Mouse (Mus musculus) hindbrain, embryonic 10.5 days (tissue): ENCODE measurements around the gene Rab20. TPM values are rescaled to one million over a fixed set of nuclear protein-coding genes. Genes with fewer than 3 reads are reported as not detected.
A peak's percentile ranks its signal among the peaks of the same experiment; 100 is the strongest.
"Not testable (repeated sequence)": the region's sequence is repeated elsewhere in the genome, so short reads cannot be mapped to it uniquely, and the experiment has no call there.

Source experiments
- DNase-seq: peaks from one replicate; pipeline ENCODE4 v3.0.0-alpha.2; 2017; ENCODE audit warnings: low spot score
- H3K27ac ChIP-seq: fragments of 300-500 bp; sonication (generic); 2 replicates; pipeline ENCODE4 v1.5.1; 2016; ENCODE audit warnings: mild to moderate bottlenecking, moderate library complexity
- H3K27me3 ChIP-seq: fragments of 300-500 bp; sonication (generic); 2 replicates; pipeline ENCODE4 v1.6.1; 2016; ENCODE audit warnings: mild to moderate bottlenecking; ENCODE audit not compliant: poor library complexity, insufficient read depth, severe bottlenecking
- H3K36me3 ChIP-seq: fragments of 300-500 bp; sonication (generic); 2 replicates; pipeline ENCODE4 v1.6.1; 2016; ENCODE audit warnings: mild to moderate bottlenecking, moderate library complexity
- H3K4me1 ChIP-seq: fragments of 300-500 bp; sonication (generic); replicated peaks from 2 replicates; pipeline ENCODE4 v1.6.1; 2016; ENCODE audit warnings: mild to moderate bottlenecking
- H3K4me3 ChIP-seq: fragments of 300-500 bp; sonication (generic); 2 replicates; pipeline ENCODE4 v1.5.1; 2016; ENCODE audit warnings: mild to moderate bottlenecking, moderate library complexity
- H3K9me3 ChIP-seq: fragments of 300-500 bp; sonication (generic); 2 replicates; pipeline ENCODE4 v1.6.1; 2016; ENCODE audit warnings: mild to moderate bottlenecking, moderate library complexity
- WGBS: fragments of 180-500 bp; shearing (Covaris S2); methylation state at CpG from one replicate; pipeline ENCODE4 v1.1.7; 2016; 5-methylcytosine and 5-hydroxymethylcytosine counted together
- polyA plus RNA-seq: library from polyadenylated mRNA; unstranded; fragments of >200 nt; fragmentation: Nextera tagmentation; extraction: Ambion mirVana; gene quantifications from 2 replicates; pipeline ENCODE4 v1.2.1, GENCODE M21; 2016

The Rab20 gene
- polyA plus RNA-seq, 1 experiment from 2014 or later: 1.0 TPM

- peaks cover 34% of the 10 kb centered on the region for H3K36me3 ChIP-seq
- DNase-seq: no peak
- H3K27me3 ChIP-seq: no peaks in the 10 kb centered on the region
- no peaks in the 10 kb centered on the region for H3K9me3 ChIP-seq
- H3K27ac ChIP-seq: no peak overlapping the region
- 88% methylated on average over 4 of the region's 4 CpGs for WGBS
- 0 out of 2 replicates have a peak overlapping the region, but pooled peaks have one; percentile 98 for H3K4me3 ChIP-seq
- peaks cover 24% of the 10 kb centered on the region for H3K4me1 ChIP-seq
Measured at GRCm38 (mm10) chr8:11498786-11499485, 20.4 kb upstream of the Rab20 start.

GRCm38 (mm10) chr8:11498281-11498680 is 19.8 kb upstream of the Rab20 start:
- Histone ChIP-seq H3K4me3 (peak overlapping the region; percentile 98), H3K4me1 (peaks cover 24% of the 10 kb centered on the region), H3K27me3 (no peaks in the 10 kb centered on the region), H3K9me3 (no peaks in the 10 kb centered on the region), H3K27ac (no peak overlapping the region), H3K36me3 (peaks cover 28% of the 10 kb centered on the region)
- WGBS: 77% methylated on average over 12 of the region's 12 CpGs
- no peak for DNase-seq

GRCm38 (mm10) chr8:11497017-11497990 is 18.8 kb upstream of the Rab20 start, which contains the start of gene Naxd:
TSS of gene Naxd (plus strand) at chr8:11497506.
- no peaks in the 10 kb centered on the region for H3K9me3 ChIP-seq
- peaks cover 24% of the 10 kb centered on the region for H3K4me1 ChIP-seq
- WGBS: 4% methylated on average over 73 of the region's 73 CpGs
- H3K4me3 ChIP-seq: peak within 1 kb of the TSS; percentile 98
- peak within 1 kb of the TSS; percentile 95 for H3K27ac ChIP-seq
- peaks cover 18% of the 10 kb centered on the region for H3K36me3 ChIP-seq
- H3K27me3 ChIP-seq: no peaks in the 10 kb centered on the region
- DNase-seq: peak; percentile 93

GRCm38 (mm10) chr8:11492340-11492739 is 13.8 kb upstream of the Rab20 start:
- not testable (repeated sequence) for H3K36me3 ChIP-seq, H3K4me1 ChIP-seq, H3K9me3 ChIP-seq, H3K27ac ChIP-seq, DNase-seq, H3K4me3 ChIP-seq
- peaks cover 22% of the 10 kb centered on the region for H3K27me3 ChIP-seq
- 88% methylated on average over 2 of the region's 2 CpGs for WGBS

GRCm38 (mm10) chr8:11487229-11487628 is 8.7 kb upstream of the Rab20 start:
- H3K4me3 ChIP-seq: no peak overlapping the region
- H3K9me3 ChIP-seq: no peaks in the 10 kb centered on the region
- H3K27me3 ChIP-seq: peaks cover 44% of the 10 kb centered on the region
- no peak overlapping the region for H3K27ac ChIP-seq
- no peaks in the 10 kb centered on the region for H3K36me3 ChIP-seq
- 81% methylated on average over 4 of the region's 4 CpGs for WGBS
- DNase-seq: no peak
- no peaks in the 10 kb centered on the region for H3K4me1 ChIP-seq

GRCm38 (mm10) chr8:11486142-11486541 is 7.6 kb upstream of the Rab20 start:
- WGBS: 31% methylated on average over 7 of the region's 7 CpGs
- no peaks in the 10 kb centered on the region for H3K9me3 ChIP-seq
- H3K4me3 ChIP-seq: no peak overlapping the region
- peaks cover 49% of the 10 kb centered on the region for H3K27me3 ChIP-seq
- H3K27ac ChIP-seq: no peak overlapping the region
- H3K36me3 ChIP-seq: no peaks in the 10 kb centered on the region
- DNase-seq: peak; percentile 75
- H3K4me1 ChIP-seq: peaks cover 6% of the 10 kb centered on the region

GRCm38 (mm10) chr8:11482537-11482936 is 4.0 kb upstream of the Rab20 start:
- 70% methylated on average over 3 of the region's 3 CpGs for WGBS
- H3K27me3 ChIP-seq: peaks cover 67% of the 10 kb centered on the region
- no peaks in the 10 kb centered on the region for H3K36me3 ChIP-seq
- no peak for DNase-seq
- H3K4me3 ChIP-seq: no peak overlapping the region
- H3K9me3 ChIP-seq: no peaks in the 10 kb centered on the region
- H3K27ac ChIP-seq: no peak overlapping the region
- peaks cover 32% of the 10 kb centered on the region for H3K4me1 ChIP-seq

GRCm38 (mm10) chr8:11481876-11482275 is 3.4 kb upstream of the Rab20 start:
- no peaks in the 10 kb centered on the region for H3K9me3 ChIP-seq
- no peak overlapping the region for H3K27ac ChIP-seq
- no peak for DNase-seq
- H3K4me1 ChIP-seq: peaks cover 37% of the 10 kb centered on the region
- H3K36me3 ChIP-seq: no peaks in the 10 kb centered on the region
- WGBS: 53% methylated on average over 3 of the region's 3 CpGs
- peaks cover 71% of the 10 kb centered on the region for H3K27me3 ChIP-seq
- H3K4me3 ChIP-seq: no peak overlapping the region

GRCm38 (mm10) chr8:11479591-11479990 is 1.1 kb upstream of the Rab20 start:
- Histone ChIP-seq H3K9me3 (no peaks in the 10 kb centered on the region), H3K27me3 (peaks cover 88% of the 10 kb centered on the region), H3K4me3 (peak overlapping the region; percentile 58; the same call in 1 of the 2 replicates), H3K4me1 (peaks cover 55% of the 10 kb centered on the region), H3K36me3 (no peaks in the 10 kb centered on the region), H3K27ac (no peak overlapping the region)
- peak; percentile 20 for DNase-seq
- 4% methylated on average over 14 of the region's 14 CpGs for WGBS

GRCm38 (mm10) chr8:11478807-11479527 is 457 bp upstream of the Rab20 start:
- H3K36me3 ChIP-seq: no peaks in the 10 kb centered on the region
- peak; percentile 35 for DNase-seq
- no peak overlapping the region for H3K27ac ChIP-seq
- no peaks in the 10 kb centered on the region for H3K9me3 ChIP-seq
- peak overlapping the region; percentile 58 for H3K4me3 ChIP-seq
- H3K27me3 ChIP-seq: peaks cover 94% of the 10 kb centered on the region
- peaks cover 55% of the 10 kb centered on the region for H3K4me1 ChIP-seq
- WGBS: 2% methylated on average over 23 of the region's 23 CpGs

- Histone ChIP-seq H3K36me3 (no peaks in the 10 kb centered on the region), H3K4me1 (peaks cover 69% of the 10 kb centered on the region), H3K27ac (no peak overlapping the region), H3K4me3 (peak overlapping the region; percentile 39), H3K27me3 (peaks cover 98% of the 10 kb centered on the region), H3K9me3 (no peaks in the 10 kb centered on the region)
- 3% methylated on average over 9 of the region's 9 CpGs for WGBS
- no peak for DNase-seq
Measured at GRCm38 (mm10) chr8:11477178-11477553, 1.3 kb downstream of the Rab20 start.

GRCm38 (mm10) chr8:11476338-11477177 is 2.0 kb downstream of the Rab20 start:
- Histone ChIP-seq H3K27ac (peak overlapping the region; percentile 16; the same call in 1 of the 2 replicates), H3K4me3 (peak overlapping the region; percentile 39), H3K4me1 (peaks cover 65% of the 10 kb centered on the region)

More at GRCm38 (mm10) chr8:11476338-11477177, 2.0 kb downstream of the Rab20 start:
- WGBS: 3% methylated on average over 24 of the region's 24 CpGs
- Histone ChIP-seq H3K27me3 (peaks cover 98% of the 10 kb centered on the region), H3K9me3 (no peaks in the 10 kb centered on the region), H3K36me3 (no peaks in the 10 kb centered on the region)
- peak; percentile 52 for DNase-seq
